Mouse (Mus musculus) neural tube, embryonic 15.5 days (tissue): ENCODE data around the gene Csrnp3. TPM values are rescaled to one million over a fixed set of nuclear protein-coding genes. Genes with fewer than 3 reads are reported as not detected.
"Not testable (repeated sequence)": the region's sequence is repeated elsewhere in the genome, so short reads cannot be mapped to it uniquely, and the experiment has no call there.

Source experiments
- ATAC-seq: fragments of 200-750 bp; cut with Nextera tagmentation; 2 replicates; pipeline ENCODE4 v1.8.0; 2017; ENCODE audit warnings: mild to moderate bottlenecking, moderate TSS enrichment, moderate library complexity; ENCODE audit not compliant: low FRiP score
- H3K27ac ChIP-seq: fragments of 300-500 bp; sonication (generic); replicated peaks from 2 replicates; pipeline ENCODE4 v1.5.1; 2015; ENCODE audit warnings: mild to moderate bottlenecking, inconsistent platforms
- H3K27me3 ChIP-seq: fragments of 300-500 bp; sonication (generic); replicated peaks from 2 replicates; pipeline ENCODE4 v1.6.1; 2015; ENCODE audit warnings: inconsistent platforms
- H3K36me3 ChIP-seq: fragments of 300-500 bp; sonication (generic); 2 replicates; pipeline ENCODE4 v1.6.1; 2015; ENCODE audit warnings: inconsistent platforms
- H3K4me1 ChIP-seq: fragments of 300-500 bp; sonication (generic); 2 replicates; pipeline ENCODE4 v1.6.1; 2015; ENCODE audit warnings: inconsistent platforms
- H3K4me2 ChIP-seq: fragments of 300-500 bp; sonication (generic); 2 replicates; pipeline ENCODE4 v1.6.1; 2015; ENCODE audit warnings: inconsistent platforms, mild to moderate bottlenecking, moderate library complexity
- H3K4me3 ChIP-seq: fragments of 300-500 bp; sonication (generic); replicated peaks from 2 replicates; pipeline ENCODE4 v1.5.1; 2015; ENCODE audit warnings: mild to moderate bottlenecking, inconsistent platforms
- H3K9ac ChIP-seq: fragments of 300-500 bp; sonication (generic); replicated peaks from 2 replicates; pipeline ENCODE4 v1.6.1; 2015; ENCODE audit warnings: mild to moderate bottlenecking, inconsistent platforms
- H3K9me3 ChIP-seq: fragments of 300-500 bp; sonication (generic); replicated peaks from 2 replicates; pipeline ENCODE4 v1.6.1; 2016; ENCODE audit warnings: inconsistent platforms
- WGBS: fragments of 180-500 bp; shearing (Covaris S2); methylation state at CpG from one replicate; pipeline ENCODE4 v1.1.7; 2015; ENCODE audit warnings: mixed read lengths; 5-methylcytosine and 5-hydroxymethylcytosine counted together
- polyA plus RNA-seq: library from polyadenylated mRNA; unstranded; fragments of >200 nt; fragmentation: Nextera tagmentation; extraction: Ambion mirVana; gene quantifications from 2 replicates; pipeline ENCODE4 v1.2.1, GENCODE M21; 2015

The Csrnp3 gene
- polyA plus RNA-seq, 1 experiment from 2014 or later: 49.3 TPM

GRCm38 (mm10) chr2:65841606-65842005 lies 4.0 kb upstream of the Csrnp3 start:
- H3K27ac ChIP-seq: no peak overlapping the region
- no peak overlapping the region for H3K4me3 ChIP-seq
- H3K9me3 ChIP-seq: no peaks in the 10 kb centered on the region
- ATAC-seq: no peak
- H3K27me3 ChIP-seq: no peaks in the 10 kb centered on the region
- no peak overlapping the region for H3K4me2 ChIP-seq
- no peaks in the 10 kb centered on the region for H3K36me3 ChIP-seq
- H3K4me1 ChIP-seq: peaks cover 9% of the 10 kb centered on the region; the same call in 1 of the 2 replicates
- 71% methylated on average over 3 of the region's 3 CpGs for WGBS
- H3K9ac ChIP-seq: no peak overlapping the region

- Histone ChIP-seq H3K4me3 (no peak overlapping the region), H3K36me3 (no peaks in the 10 kb centered on the region), H3K9ac (no peak overlapping the region), H3K27ac (no peak overlapping the region), H3K9me3 (no peaks in the 10 kb centered on the region), H3K4me1 (peaks cover 9% of the 10 kb centered on the region; the same call in 1 of the 2 replicates), H3K4me2 (no peak overlapping the region), H3K27me3 (no peaks in the 10 kb centered on the region)
- no peak for ATAC-seq
- WGBS: 28% methylated on average over 3 of the region's 3 CpGs
Measured at GRCm38 (mm10) chr2:65842356-65842755, 3.2 kb upstream of the Csrnp3 start.

GRCm38 (mm10) chr2:65846000-65846755 lies 611 bp downstream of the Csrnp3 start:
- Histone ChIP-seq H3K4me3 (peak overlapping the region; percentile 55), H3K9ac (peak overlapping the region; percentile 64), H3K27ac (peak overlapping the region; percentile 85), H3K27me3 (no peaks in the 10 kb centered on the region), H3K36me3 (no peaks in the 10 kb centered on the region), H3K4me2 (peak overlapping the region; percentile 51), H3K4me1 (peaks cover 9% of the 10 kb centered on the region; the same call in 1 of the 2 replicates), H3K9me3 (no peaks in the 10 kb centered on the region)
- under 1% methylated on average over 22 of the region's 22 CpGs for WGBS
- ATAC-seq: no peak

- Histone ChIP-seq H3K36me3 (no peaks in the 10 kb centered on the region), H3K4me2 (peak overlapping the region; percentile 57), H3K9me3 (no peaks in the 10 kb centered on the region), H3K4me3 (peak overlapping the region; percentile 41), H3K4me1 (peaks cover 15% of the 10 kb centered on the region; the same call in 1 of the 2 replicates), H3K9ac (peak overlapping the region; percentile 44), H3K27me3 (no peaks in the 10 kb centered on the region), H3K27ac (peak overlapping the region; percentile 66)
- peak; percentile 28 for ATAC-seq
- 18% methylated on average over 7 of the region's 7 CpGs for WGBS
Measured at GRCm38 (mm10) chr2:65847463-65848110, 2.0 kb downstream of the Csrnp3 start.

- Histone ChIP-seq H3K9me3 (no peaks in the 10 kb centered on the region), H3K36me3 (no peaks in the 10 kb centered on the region), H3K9ac (peak overlapping the region; percentile 29), H3K27me3 (no peaks in the 10 kb centered on the region), H3K4me1 (peaks cover 16% of the 10 kb centered on the region; the same call in 1 of the 2 replicates), H3K4me2 (peak overlapping the region; percentile 57), H3K27ac (peak overlapping the region; percentile 60), H3K4me3 (peak overlapping the region; percentile 36)
- WGBS: 28% methylated on average over 8 of the region's 8 CpGs
- ATAC-seq: peak; percentile 32; the same call in 1 of the 2 replicates
Measured at GRCm38 (mm10) chr2:65848706-65849105, 3.1 kb downstream of the Csrnp3 start.

GRCm38 (mm10) chr2:65850282-65850681 lies 4.7 kb downstream of the Csrnp3 start:
- not testable (repeated sequence) for H3K27me3 ChIP-seq, H3K9ac ChIP-seq, H3K9me3 ChIP-seq, H3K4me2 ChIP-seq, ATAC-seq, H3K27ac ChIP-seq, H3K36me3 ChIP-seq, H3K4me3 ChIP-seq
- H3K4me1 ChIP-seq: peaks cover 12% of the 10 kb centered on the region; the same call in 1 of the 2 replicates
- WGBS: 91% methylated on average over 3 of the region's 3 CpGs

- no peak for ATAC-seq
- Histone ChIP-seq H3K27me3 (no peaks in the 10 kb centered on the region), H3K9me3 (no peaks in the 10 kb centered on the region), H3K4me2 (no peak overlapping the region), H3K4me3 (no peak overlapping the region), H3K27ac (no peak overlapping the region), H3K36me3 (no peaks in the 10 kb centered on the region), H3K4me1 (peaks cover 19% of the 10 kb centered on the region), H3K9ac (no peak overlapping the region)
- WGBS: 97% methylated on average over 5 of the region's 5 CpGs
Measured at GRCm38 (mm10) chr2:65856791-65857190, 11.2 kb downstream of the Csrnp3 start.

GRCm38 (mm10) chr2:65859767-65860727 lies 14.5 kb downstream of the Csrnp3 start:
- no peak overlapping the region for H3K9ac ChIP-seq
- WGBS: 69% methylated on average over 18 of the region's 18 CpGs
- H3K4me3 ChIP-seq: no peak overlapping the region
- H3K4me1 ChIP-seq: peaks cover 9% of the 10 kb centered on the region
- H3K27me3 ChIP-seq: no peaks in the 10 kb centered on the region
- no peaks in the 10 kb centered on the region for H3K9me3 ChIP-seq
- no peaks in the 10 kb centered on the region; the same call in 1 of the 2 replicates for H3K36me3 ChIP-seq
- ATAC-seq: no peak; the same call in 1 of the 2 replicates
- no peak overlapping the region for H3K4me2 ChIP-seq
- peak overlapping the region; percentile 2; the same call in 1 of the 2 replicates for H3K27ac ChIP-seq

GRCm38 (mm10) chr2:65864778-65865339 lies 19.3 kb downstream of the Csrnp3 start:
- 85% methylated on average over 12 of the region's 12 CpGs for WGBS
- Histone ChIP-seq H3K9ac (no peak overlapping the region), H3K9me3 (no peaks in the 10 kb centered on the region), H3K4me2 (no peak overlapping the region), H3K4me3 (no peak overlapping the region), H3K27ac (no peak overlapping the region), H3K36me3 (no peaks in the 10 kb centered on the region; the same call in 1 of the 2 replicates), H3K27me3 (no peaks in the 10 kb centered on the region), H3K4me1 (peaks cover 6% of the 10 kb centered on the region; the same call in 1 of the 2 replicates)
- no peak for ATAC-seq

- no peak overlapping the region for H3K4me3 ChIP-seq
- H3K9ac ChIP-seq: no peak overlapping the region
- no peak overlapping the region for H3K27ac ChIP-seq
- H3K36me3 ChIP-seq: no peaks in the 10 kb centered on the region
- H3K9me3 ChIP-seq: no peaks in the 10 kb centered on the region
- 71% methylated on average over 12 of the region's 12 CpGs for WGBS
- no peak for ATAC-seq
- 0 out of 2 replicates have a peak, but pooled peaks cover 4% of the 10 kb centered on the region for H3K4me1 ChIP-seq
- no peaks in the 10 kb centered on the region for H3K27me3 ChIP-seq
- no peak overlapping the region for H3K4me2 ChIP-seq
Measured at GRCm38 (mm10) chr2:65870919-65871582, 25.5 kb downstream of the Csrnp3 start.
